Mouse (Mus musculus): ENCODE data around the gene Lgi2. TPM values are rescaled to one million over a fixed set of nuclear protein-coding genes. Genes with fewer than 3 reads are reported as not detected.
A peak's percentile ranks its signal among the peaks of the same experiment; 100 is the strongest.

Lgi2 gene
- polyA plus RNA-seq, 1 experiment from 2014 or later = 1.9 TPM

GRCm38 (mm10) chr5:52495671-52496070, 70.6 kb downstream of the Lgi2 start:
- 0 out of 2 replicates have a peak, but pooled peaks have one; percentile 38 for ATAC-seq (replicated peaks)
- Histone ChIP-seq H3K4me2 (replicated peaks) (no peak overlapping the region), H3K27ac (replicated peaks) (no peak overlapping the region), H3K4me3 (no peak overlapping the region), H3K36me3 (no peaks in the 10 kb centered on the region), H3K27me3 (no peaks in the 10 kb centered on the region), H3K9ac (replicated peaks) (no peak overlapping the region), H3K9me3 (no peaks in the 10 kb centered on the region), H3K4me1 (0 out of 2 replicates have a peak, but pooled peaks cover 7% of the 10 kb centered on the region)
- 33% methylated on average over 14 of the region's 14 CpGs for WGBS

- Histone ChIP-seq H3K9me3 (no peaks in the 10 kb centered on the region), H3K27ac (replicated peaks) (no peak overlapping the region), H3K9ac (replicated peaks) (no peak overlapping the region), H3K4me2 (replicated peaks) (no peak overlapping the region), H3K4me1 (0 out of 2 replicates have a peak, but pooled peaks cover 7% of the 10 kb centered on the region), H3K36me3 (no peaks in the 10 kb centered on the region), H3K27me3 (no peaks in the 10 kb centered on the region), H3K4me3 (no peak overlapping the region)
- ATAC-seq (replicated peaks) = no peak
- WGBS = 84% methylated on average over 6 of the region's 6 CpGs
Observed at GRCm38 (mm10) chr5:52491496-52491895, 74.8 kb downstream of the Lgi2 start.

- WGBS = 82% methylated on average over 13 of the region's 13 CpGs
- no peaks in the 10 kb centered on the region for H3K9me3 ChIP-seq
- H3K27ac ChIP-seq (replicated peaks) = no peak overlapping the region
- no peak overlapping the region for H3K9ac ChIP-seq (replicated peaks)
- no peak overlapping the region for H3K4me3 ChIP-seq
- no peaks in the 10 kb centered on the region for H3K27me3 ChIP-seq
- no peaks in the 10 kb centered on the region for H3K36me3 ChIP-seq
- ATAC-seq (replicated peaks) = no peak
- H3K4me2 ChIP-seq (replicated peaks) = no peak overlapping the region
- no peaks in the 10 kb centered on the region for H3K4me1 ChIP-seq
Observed at GRCm38 (mm10) chr5:52487559-52488430, 78.5 kb downstream of the Lgi2 start.

Other genes with a start within 250 kb of the Lgi2 start
- gene Sod3, start 202.7 kb downstream of the Lgi2 start, polyA plus RNA-seq (2015; fragmentation: Nextera tagmentation; extraction: Ambion mirVana) = 0.89 and 1.2 TPM in 2 replicates
- 11.2 and 11.7 TPM in 2 replicates for gene Ccdc149, start 94.9 kb downstream of the Lgi2 start, polyA plus RNA-seq (2015; fragmentation: Nextera tagmentation; extraction: Ambion mirVana)
- gene Sepsecs, start 103.2 kb upstream of the Lgi2 start, polyA plus RNA-seq (2015; fragmentation: Nextera tagmentation; extraction: Ambion mirVana) = 8.0 and 8.2 TPM in 2 replicates
- gene Pi4k2b, start 175.1 kb upstream of the Lgi2 start, polyA plus RNA-seq (2015; fragmentation: Nextera tagmentation; extraction: Ambion mirVana) = 5.4 and 5.8 TPM in 2 replicates
- 15.5 and 16.7 TPM in 2 replicates for gene Zcchc4, start 208.9 kb upstream of the Lgi2 start, polyA plus RNA-seq (2015; fragmentation: Nextera tagmentation; extraction: Ambion mirVana)